Mouse (Mus musculus): ENCODE measurements around the gene Kcnip4. TPM values are rescaled to one million over a fixed set of nuclear protein-coding genes. Genes with fewer than 3 reads are reported as not detected.

Gene Kcnip4
- polyA plus RNA-seq, 1 experiment, result 0.40 TPM

DNA sequence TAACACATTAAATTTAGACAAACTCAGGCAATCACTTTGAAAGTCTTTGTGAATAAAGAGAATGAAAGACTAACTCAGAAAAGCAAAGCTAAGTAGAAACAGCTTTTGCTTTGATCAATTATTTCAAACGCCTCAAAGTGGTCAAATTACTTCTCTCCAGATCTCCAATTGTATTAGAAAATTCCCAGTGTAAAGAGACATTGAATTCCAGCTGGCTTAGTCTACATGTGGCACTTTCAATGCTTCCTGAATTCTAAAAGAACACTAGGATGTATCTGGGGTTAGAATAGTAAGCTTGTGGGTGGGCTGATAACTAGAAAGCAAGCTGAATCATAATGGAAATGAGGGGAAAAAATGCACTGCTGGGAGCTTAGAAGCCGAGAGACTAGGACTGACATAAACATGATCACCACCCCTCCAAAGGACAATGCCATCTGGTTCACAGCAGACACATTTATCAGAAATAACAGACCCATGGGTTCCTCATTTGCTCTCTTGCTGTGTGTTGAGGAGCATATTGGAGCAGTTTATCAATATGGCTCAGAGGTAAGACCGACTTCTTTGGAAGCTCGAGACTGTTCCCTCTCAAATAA, 323.4 kb downstream of the Kcnip4 start:
- H3K4me3 ChIP-seq (replicated peaks; ENCODE audit: extremely low read depth, low read depth, low read length), result no peak overlapping the region
- TF ChIP-seq CTCF (IDR thresholded peaks at IDR 0.05; ENCODE audit: insufficient read depth, low read length) (no peak), POLR2A (IDR thresholded peaks at IDR 0.05; ENCODE audit: borderline replicate concordance, extremely low read depth, low read depth, low read length) (no peak)
- 62% methylated on average over 4 of the region's 4 CpGs for WGBS
- no peaks in the 10 kb centered on the region for H3K4me1 ChIP-seq (ENCODE audit: control insufficient read depth, insufficient read depth, low read length)
- no peak for DNase-seq

DNA sequence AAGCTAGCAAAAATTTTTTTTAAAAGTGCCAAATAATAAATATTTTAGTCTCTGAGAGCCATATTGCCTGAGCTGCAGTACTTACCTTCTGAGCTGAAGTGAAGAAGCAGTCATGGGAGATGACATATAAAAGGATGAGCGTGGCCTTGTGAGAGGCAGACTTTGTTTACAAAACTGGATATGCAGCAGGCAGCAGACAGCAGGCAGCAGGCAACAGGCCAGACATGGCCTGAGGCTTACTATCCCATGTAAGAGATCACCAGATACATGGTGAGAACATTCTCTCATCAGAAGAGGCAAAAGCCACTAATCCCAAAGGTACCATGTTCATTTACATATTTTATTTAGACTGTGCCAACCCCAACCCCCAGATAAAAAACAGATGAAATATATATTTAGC, 336.5 kb downstream of the Kcnip4 start:
- DNase-seq, result no peak
- no peak overlapping the region for H3K4me3 ChIP-seq (replicated peaks; ENCODE audit: extremely low read depth, low read depth, low read length)
- TF ChIP-seq CTCF (IDR thresholded peaks at IDR 0.05; ENCODE audit: insufficient read depth, low read length) (no peak), POLR2A (IDR thresholded peaks at IDR 0.05; ENCODE audit: borderline replicate concordance, extremely low read depth, low read depth, low read length) (no peak)
- 39% methylated on average over 1 of the region's 1 CpGs for WGBS
- H3K4me1 ChIP-seq (ENCODE audit: control insufficient read depth, insufficient read depth, low read length), result no peaks in the 10 kb centered on the region

DNA sequence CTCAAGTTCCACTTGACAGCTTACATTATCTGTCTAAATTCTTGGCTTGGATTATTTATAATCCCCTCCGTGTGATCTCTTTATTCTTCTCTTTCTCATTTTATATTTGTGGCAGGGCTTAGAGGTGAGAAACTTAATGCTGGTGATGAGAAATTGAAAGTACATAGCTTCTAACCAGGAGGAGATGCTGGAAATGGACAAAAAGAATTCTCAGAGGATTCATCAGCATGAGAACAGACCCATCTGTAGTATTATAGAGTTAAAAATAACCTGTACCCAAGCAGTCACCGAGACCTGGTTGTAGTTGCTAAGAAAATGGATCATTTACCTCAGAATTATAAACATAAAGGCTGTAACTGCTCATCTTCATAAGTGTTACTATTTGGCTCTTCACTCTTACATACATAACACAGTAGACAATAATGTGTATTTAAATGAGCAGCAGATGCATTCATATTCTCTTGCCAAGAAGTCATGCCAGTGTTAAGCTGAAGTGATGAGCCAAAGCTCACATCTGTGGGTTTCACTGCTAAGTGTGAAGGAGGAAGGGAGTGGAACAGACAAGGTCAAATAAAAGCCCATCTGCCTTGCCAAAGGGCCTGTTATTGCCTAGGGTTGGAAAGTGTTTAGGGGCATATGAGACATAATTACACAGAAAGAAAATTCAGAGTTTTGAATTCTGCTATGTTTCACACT, 374.4 kb downstream of the Kcnip4 start:
- 55% methylated on average over 2 of the region's 2 CpGs for whole genome bisulfite sequencing
- no peak for TF ChIP-seq POLR2A (IDR thresholded peaks at IDR 0.05; ENCODE audit: borderline replicate concordance, extremely low read depth, low read depth, low read length)
- no peak for TF ChIP-seq CTCF (IDR thresholded peaks at IDR 0.05; ENCODE audit: insufficient read depth, low read length)
- no peak overlapping the region for H3K4me3 ChIP-seq (replicated peaks; ENCODE audit: extremely low read depth, low read depth, low read length)

DNA sequence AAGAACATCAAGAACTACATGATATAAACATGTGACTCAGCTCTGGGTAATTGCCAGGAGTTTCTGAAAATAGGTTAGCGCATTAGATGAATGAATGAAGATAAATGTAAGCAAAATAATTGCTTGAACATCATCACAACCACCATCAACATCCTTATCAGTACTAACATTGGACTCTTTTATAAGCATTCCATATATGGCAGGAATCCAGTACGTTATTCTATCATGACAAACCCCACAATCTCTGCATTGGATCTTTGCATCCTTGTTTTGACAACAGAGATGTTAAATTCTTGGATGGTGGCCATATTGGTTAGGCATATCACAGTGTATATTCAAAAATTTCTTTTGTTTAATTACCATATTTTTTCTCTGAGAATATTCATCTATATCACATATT, 375.0 kb downstream of the Kcnip4 start:
- H3K4me1 ChIP-seq (ENCODE audit: control insufficient read depth, insufficient read depth, low read length), result no peaks in the 10 kb centered on the region
- DNase-seq, result no peak
- WGBS, result 61% methylated on average over 2 of the region's 2 CpGs
- no peak overlapping the region for H3K4me3 ChIP-seq (replicated peaks; ENCODE audit: extremely low read depth, low read depth, low read length)
- TF ChIP-seq POLR2A (IDR thresholded peaks at IDR 0.05; ENCODE audit: borderline replicate concordance, extremely low read depth, low read depth, low read length) (no peak), CTCF (IDR thresholded peaks at IDR 0.05; ENCODE audit: insufficient read depth, low read length) (no peak)

More for the DNA sequence above, 374.4 kb downstream of the Kcnip4 start:
- no peaks in the 10 kb centered on the region for H3K4me1 ChIP-seq (ENCODE audit: control insufficient read depth, insufficient read depth, low read length)
- no peak for DNase-seq

DNA sequence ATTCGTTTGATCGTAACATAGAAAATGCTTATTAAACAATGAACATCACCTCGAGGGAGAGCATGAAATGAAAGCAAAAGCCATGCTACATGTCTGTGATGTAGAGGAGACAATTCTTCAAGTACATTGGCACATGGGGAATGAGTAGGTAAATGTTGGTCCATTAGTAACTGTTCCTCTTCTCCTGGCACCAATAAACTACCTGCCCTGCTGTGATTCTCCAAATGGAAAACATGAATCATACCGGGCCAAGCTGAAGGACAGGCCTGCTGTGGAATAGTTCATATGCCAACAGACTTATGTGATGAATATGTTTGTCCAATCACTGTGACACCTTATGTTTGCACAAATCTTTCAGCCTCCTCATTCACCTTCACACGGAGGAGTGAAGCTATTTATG, 429.3 kb downstream of the Kcnip4 start:
- DNase-seq, result no peak
- no peaks in the 10 kb centered on the region for H3K4me1 ChIP-seq (ENCODE audit: control insufficient read depth, insufficient read depth, low read length)
- TF ChIP-seq CTCF (IDR thresholded peaks at IDR 0.05; ENCODE audit: insufficient read depth, low read length) (no peak), POLR2A (IDR thresholded peaks at IDR 0.05; ENCODE audit: borderline replicate concordance, extremely low read depth, low read depth, low read length) (no peak)
- 77% methylated on average over 5 of the region's 5 CpGs for WGBS
- no peak overlapping the region for H3K4me3 ChIP-seq (replicated peaks; ENCODE audit: extremely low read depth, low read depth, low read length)

DNA sequence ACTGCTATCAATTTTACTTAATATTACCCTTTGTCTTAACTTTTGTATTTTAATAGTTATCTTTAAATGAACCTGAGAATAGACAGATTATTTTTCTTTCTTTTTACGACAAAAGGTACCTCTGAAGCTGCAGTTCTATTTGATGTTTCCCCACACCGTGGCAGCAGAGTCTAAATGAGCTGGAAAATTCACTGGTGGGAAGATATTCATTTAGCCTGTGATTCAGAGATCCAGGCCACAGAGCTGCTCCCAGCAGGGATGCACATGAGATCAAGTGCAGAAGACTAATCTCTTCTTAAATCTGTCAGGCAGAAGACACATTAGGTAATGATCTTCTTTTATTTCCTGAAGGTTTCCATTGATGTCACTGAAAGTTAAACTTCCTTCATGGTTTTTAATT, 429.8 kb downstream of the Kcnip4 start:
- H3K4me3 ChIP-seq (replicated peaks; ENCODE audit: extremely low read depth, low read depth, low read length), result no peak overlapping the region
- H3K4me1 ChIP-seq (ENCODE audit: control insufficient read depth, insufficient read depth, low read length), result no peaks in the 10 kb centered on the region
- TF ChIP-seq POLR2A (IDR thresholded peaks at IDR 0.05; ENCODE audit: borderline replicate concordance, extremely low read depth, low read depth, low read length) (no peak), CTCF (IDR thresholded peaks at IDR 0.05; ENCODE audit: insufficient read depth, low read length) (no peak)
- DNase-seq, result no peak
- 65% methylated on average over 2 of the region's 2 CpGs for WGBS

DNA sequence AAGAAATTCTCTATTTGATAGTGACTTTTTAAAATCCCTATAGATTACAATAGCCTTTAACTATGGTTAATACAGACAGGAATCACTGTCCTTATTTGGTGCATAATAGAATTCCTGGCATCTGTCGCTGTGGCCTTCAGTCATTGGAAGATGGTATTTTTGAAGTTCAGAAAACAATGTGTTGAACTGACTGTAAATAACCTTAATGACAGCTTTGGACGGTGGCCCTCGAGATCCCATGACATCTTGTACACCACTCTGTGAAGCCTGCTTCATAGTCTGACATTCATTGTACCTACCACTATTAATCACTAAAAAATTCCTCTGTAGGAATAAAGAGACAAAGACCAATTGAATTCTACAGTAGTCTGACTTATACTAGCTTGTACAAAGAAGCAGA, 430.4 kb downstream of the Kcnip4 start:
- no peak for DNase-seq
- Histone ChIP-seq H3K4me3 (replicated peaks; ENCODE audit: extremely low read depth, low read depth, low read length) (no peak overlapping the region), H3K4me1 (ENCODE audit: control insufficient read depth, insufficient read depth, low read length) (no peaks in the 10 kb centered on the region)
- WGBS, result 67% methylated on average over 3 of the region's 3 CpGs
- TF ChIP-seq CTCF (IDR thresholded peaks at IDR 0.05; ENCODE audit: insufficient read depth, low read length), result no peak
- TF ChIP-seq POLR2A (IDR thresholded peaks at IDR 0.05; ENCODE audit: borderline replicate concordance, extremely low read depth, low read depth, low read length), result no peak

DNA sequence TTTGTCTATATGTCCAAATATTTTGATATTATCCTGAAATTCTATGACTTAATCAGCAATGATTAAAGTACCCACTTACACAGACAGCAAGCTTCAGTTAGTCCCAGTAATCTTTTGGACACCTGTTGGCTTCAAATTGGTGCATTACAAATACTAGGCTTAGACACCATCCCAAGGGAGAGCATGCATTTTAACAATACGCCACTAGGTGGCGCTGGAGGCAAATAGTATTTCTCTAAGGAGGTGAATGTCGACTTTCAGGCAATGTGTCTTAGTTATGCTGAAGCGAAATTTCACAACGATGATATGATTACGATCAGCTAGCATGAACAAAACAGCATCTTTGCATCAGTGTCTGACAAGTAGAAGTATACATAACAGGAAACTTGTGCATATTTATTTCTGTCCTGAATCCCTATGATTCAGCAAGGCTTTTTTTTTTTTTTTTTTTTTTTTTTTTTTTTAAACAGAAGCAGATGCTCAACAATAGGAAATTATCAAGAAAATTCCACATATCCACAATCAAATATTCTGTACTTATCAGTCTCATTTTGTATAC, 434.5 kb downstream of the Kcnip4 start:
- peak; percentile 57 for DNase-seq
- 6% methylated on average over 6 of the region's 6 CpGs for WGBS
- Histone ChIP-seq H3K4me1 (ENCODE audit: control insufficient read depth, insufficient read depth, low read length) (no peaks in the 10 kb centered on the region), H3K4me3 (replicated peaks; ENCODE audit: extremely low read depth, low read depth, low read length) (no peak overlapping the region)
- peak; percentile 35 for TF ChIP-seq CTCF (IDR thresholded peaks at IDR 0.05; ENCODE audit: insufficient read depth, low read length)
- no peak for TF ChIP-seq POLR2A (IDR thresholded peaks at IDR 0.05; ENCODE audit: borderline replicate concordance, extremely low read depth, low read depth, low read length)

DNA sequence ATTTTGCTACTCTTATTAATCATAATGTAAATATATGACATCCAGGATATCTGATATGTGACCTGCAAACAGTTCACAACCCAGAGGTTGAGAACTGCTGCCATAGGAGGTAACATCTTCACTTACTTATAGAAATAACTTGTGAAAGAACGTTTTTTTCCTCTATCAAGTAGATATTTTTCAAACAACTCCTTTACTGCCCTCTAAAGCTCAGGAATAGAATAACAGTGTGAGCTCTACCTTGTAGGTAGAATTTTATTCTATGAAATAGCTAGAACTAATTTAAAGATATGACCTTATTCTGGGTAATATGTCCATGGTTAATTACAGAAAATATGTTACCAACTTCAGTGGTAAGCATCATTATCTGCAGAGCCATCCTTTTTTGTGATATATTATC, 459.1 kb downstream of the Kcnip4 start:
- no peak for DNase-seq
- TF ChIP-seq POLR2A (IDR thresholded peaks at IDR 0.05; ENCODE audit: borderline replicate concordance, extremely low read depth, low read depth, low read length), result no peak
- TF ChIP-seq CTCF (IDR thresholded peaks at IDR 0.05; ENCODE audit: insufficient read depth, low read length), result no peak
- WGBS, result 4% methylated on average over 1 of the region's 1 CpGs
- Histone ChIP-seq H3K4me3 (replicated peaks; ENCODE audit: extremely low read depth, low read depth, low read length) (no peak overlapping the region), H3K4me1 (ENCODE audit: control insufficient read depth, insufficient read depth, low read length) (no peaks in the 10 kb centered on the region)

DNA sequence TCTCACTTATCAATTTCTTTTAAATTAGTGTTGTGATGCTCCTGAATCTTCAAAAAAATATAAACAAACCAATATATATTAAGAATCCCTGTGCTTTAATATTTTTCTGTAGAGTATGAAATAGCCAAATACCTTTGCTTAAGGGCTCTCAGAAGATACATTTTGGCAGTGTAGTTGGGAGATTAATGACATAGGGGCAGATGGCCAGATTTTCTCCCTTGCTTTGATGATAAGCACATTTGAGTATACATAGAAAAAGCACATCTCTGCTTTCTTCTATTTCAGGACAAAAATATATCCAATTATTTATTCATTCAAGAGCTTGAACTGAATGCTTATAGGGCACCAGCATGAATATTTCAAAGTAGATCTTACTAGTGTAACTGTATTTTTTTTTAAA, 465.8 kb downstream of the Kcnip4 start:
- DNase-seq, result no peak
- H3K4me3 ChIP-seq (replicated peaks; ENCODE audit: extremely low read depth, low read depth, low read length), result no peak overlapping the region
- H3K4me1 ChIP-seq (ENCODE audit: control insufficient read depth, insufficient read depth, low read length), result no peaks in the 10 kb centered on the region; the same call in 1 of the 2 replicates
- TF ChIP-seq POLR2A (IDR thresholded peaks at IDR 0.05; ENCODE audit: borderline replicate concordance, extremely low read depth, low read depth, low read length) (no peak), CTCF (IDR thresholded peaks at IDR 0.05; ENCODE audit: insufficient read depth, low read length) (no peak)

All from lung, adult 2 months (tissue).